Mouse (Mus musculus) erythroblast, embryonic 14.5 days (primary cell): Measurements from ENCODE around the gene Col23a1.

Experiments
- GATA1 ChIP-seq: IDR thresholded peaks from 2 replicates; pipeline ENCODE4 v1.6.1; 2012; ENCODE audit warnings: low read length, inconsistent platforms, mixed read lengths
- TAL1 ChIP-seq: IDR thresholded peaks from 3 replicates; pipeline ENCODE4 v1.6.1; 2012; ENCODE audit warnings: low read length, inconsistent platforms, mixed read lengths

- TF ChIP-seq GATA1: no peak
- TF ChIP-seq TAL1: no peak
Observed at GRCm38 (mm10) chr11:51594715-51595350, 305.1 kb downstream of the Col23a1 start.
